28 mouse cellular contexts compared by ENCODE assay signal in the genomic region with DNA sequence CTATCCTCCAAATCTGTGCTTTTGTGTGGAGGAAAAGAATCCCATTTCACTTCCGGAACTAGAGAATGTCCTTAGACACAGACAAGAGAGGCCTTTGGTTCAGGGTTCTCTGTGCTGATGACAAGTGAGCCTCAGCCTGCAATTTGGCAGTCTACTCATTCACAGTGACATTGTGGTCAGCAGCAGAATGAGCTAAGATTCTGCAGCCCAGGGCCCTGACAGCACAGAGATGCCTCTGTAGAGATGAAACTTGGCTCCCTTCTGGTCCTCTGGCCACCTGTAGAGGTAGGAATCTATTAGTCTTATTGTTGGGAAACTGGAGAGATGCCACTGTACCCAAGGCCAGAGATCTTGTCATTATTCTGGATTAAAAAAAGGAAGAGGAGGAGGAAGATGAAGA.
"Had no signal": no experiment of that assay in that cellular context is flagged by ENCODE, and none has a peak within 500 bp of the region (broad histone marks: within the 10 kb centered on the region; RNA-seq: fewer than 3 reads in every experiment).

No protein-coding gene starts in this region.

- H3K9me3 ChIP-seq: heart, embryonic 10.5 days; heart, embryonic 12.5 days; heart, embryonic 13.5 days; heart, embryonic 15.5 days; hindbrain, embryonic 10.5 days; hindbrain, embryonic 12.5 days; hindbrain, embryonic 13.5 days; hindbrain, embryonic 15.5 days; intestine, embryonic 15.5 days; kidney, embryonic 15.5 days had no signal

- H3K36me3 ChIP-seq: heart, embryonic 10.5 days; heart, embryonic 12.5 days; heart, embryonic 13.5 days; heart, embryonic 15.5 days; hindbrain, embryonic 10.5 days; hindbrain, embryonic 12.5 days; hindbrain, embryonic 13.5 days; hindbrain, embryonic 15.5 days; intestine, embryonic 15.5 days; kidney, embryonic 15.5 days had no signal

- ATAC-seq: hindbrain, embryonic 16.5 days; hindbrain, postnatal 0 days; inflammation-experienced regulatory T-cells, adult 6 months; intestine, embryonic 15.5 days; intestine, embryonic 16.5 days; intestine, postnatal 0 days had no signal

- H3K4me3 ChIP-seq: heart, embryonic 10.5 days; heart, embryonic 12.5 days; heart, embryonic 13.5 days; heart, embryonic 15.5 days; hindbrain, embryonic 10.5 days; hindbrain, embryonic 12.5 days; hindbrain, embryonic 13.5 days; hindbrain, embryonic 15.5 days; intestine, embryonic 15.5 days; kidney, embryonic 15.5 days; layer of hippocampus, adult 2 months had no signal

- DNase-seq: heart, postnatal 14 days; heart, postnatal 36 days; heart, postnatal 4 days; kidney, adult 11 months; kidney, adult 18-20 months; kidney, postnatal 10 days; kidney, postnatal 4 days; layer of hippocampus, adult 9-11 months; layer of hippocampus, postnatal 36 days had no signal

- H3K27ac ChIP-seq: heart, embryonic 10.5 days; heart, embryonic 13.5 days; heart, embryonic 15.5 days; hindbrain, embryonic 10.5 days; hindbrain, embryonic 12.5 days; hindbrain, embryonic 13.5 days; hindbrain, embryonic 14.5 days; hindbrain, embryonic 15.5 days; hindbrain, postnatal 0 days; intestine, embryonic 15.5 days; kidney, embryonic 15.5 days; kidney, postnatal 0 days; layer of hippocampus, adult 2 months had no signal

- H3K4me2 ChIP-seq: heart, embryonic 11.5 days; heart, embryonic 12.5 days; heart, embryonic 13.5 days; heart, embryonic 15.5 days; hindbrain, embryonic 12.5 days; hindbrain, embryonic 13.5 days; hindbrain, embryonic 14.5 days; hindbrain, embryonic 15.5 days; intestine, embryonic 15.5 days; kidney, embryonic 15.5 days had no signal

- H3K9ac ChIP-seq: heart, embryonic 12.5 days; heart, embryonic 13.5 days; heart, embryonic 15.5 days; hindbrain, embryonic 12.5 days; hindbrain, embryonic 13.5 days; hindbrain, embryonic 14.5 days; hindbrain, embryonic 15.5 days; intestine, embryonic 15.5 days; kidney, embryonic 15.5 days had no signal

- H3K4me1 ChIP-seq: heart, embryonic 10.5 days; heart, embryonic 12.5 days; heart, embryonic 13.5 days; heart, embryonic 15.5 days; hindbrain, embryonic 12.5 days; hindbrain, embryonic 15.5 days; intestine, embryonic 15.5 days; kidney, embryonic 15.5 days had no signal

- H3K27me3 ChIP-seq: heart, embryonic 13.5 days; heart, embryonic 15.5 days; hindbrain, embryonic 12.5 days; hindbrain, embryonic 13.5 days; hindbrain, embryonic 15.5 days; intestine, embryonic 15.5 days; kidney, embryonic 15.5 days had no signal
